Mouse (Mus musculus) yolk sac, embryonic 10.5 days (tissue): ENCODE data around the gene Fahd2a.

Experiments used
- DNase-seq: peaks from one replicate; pipeline ENCODE4 v3.0.0-alpha.2; 2017; ENCODE audit warnings: low spot score

The Fahd2a gene

GRCm38 (mm10) chr2:127433487-127434295, 10.7 kb downstream of the Fahd2a start:
- no peak for DNase-seq

- no peak for DNase-seq
Measured at GRCm38 (mm10) chr2:127430238-127430637, 14.1 kb downstream of the Fahd2a start.

- DNase-seq = no peak
Measured at GRCm38 (mm10) chr2:127424977-127425376, 19.4 kb downstream of the Fahd2a start, which contains the start of gene Gpat2. TSS of gene Gpat2 (plus strand) at chr2:127425199.

- DNase-seq = no peak
Measured at GRCm38 (mm10) chr2:127418266-127418970, 25.9 kb downstream of the Fahd2a start.

- DNase-seq = no peak
Measured at GRCm38 (mm10) chr2:127416706-127417105, 27.7 kb downstream of the Fahd2a start.

GRCm38 (mm10) chr2:127415806-127416205, 28.6 kb downstream of the Fahd2a start:
- DNase-seq = peak; percentile 10

GRCm38 (mm10) chr2:127411126-127411525, 33.2 kb downstream of the Fahd2a start:
- DNase-seq = no peak

GRCm38 (mm10) chr2:127398738-127399137, 45.6 kb downstream of the Fahd2a start:
- DNase-seq = no peak

- no peak for DNase-seq
Measured at GRCm38 (mm10) chr2:127394606-127395161, 49.7 kb downstream of the Fahd2a start.

GRCm38 (mm10) chr2:127391323-127391722, 53.0 kb downstream of the Fahd2a start:
- no peak for DNase-seq

- no peak for DNase-seq
Measured at GRCm38 (mm10) chr2:127390846-127391245, 53.5 kb downstream of the Fahd2a start.

- DNase-seq = no peak
Measured at GRCm38 (mm10) chr2:127390352-127390751, 54.0 kb downstream of the Fahd2a start.

- no peak for DNase-seq
Measured at GRCm38 (mm10) chr2:127387521-127387920, 56.8 kb downstream of the Fahd2a start.
